Mouse (Mus musculus): ENCODE data around the gene Gyg.

- no peak for TF ChIP-seq GATA1 (IDR thresholded peaks at IDR 0.05; ENCODE audit: borderline replicate concordance, low read length)
- TF ChIP-seq FLI1 (IDR thresholded peaks at IDR 0.05; ENCODE audit: low read length) = no peak
Measured at GRCm38 (mm10) chr3:20103830-20104229, 51.3 kb downstream of the Gyg start.
